Mouse (Mus musculus) erythroblast, embryonic 14.5 days (primary cell): ENCODE measurements around the gene Galnt17.

Experiments
- GATA1 ChIP-seq: IDR thresholded peaks from 2 replicates; pipeline ENCODE4 v1.6.1; 2012; ENCODE audit warnings: low read length, inconsistent platforms, mixed read lengths
- TAL1 ChIP-seq: IDR thresholded peaks from 3 replicates; pipeline ENCODE4 v1.6.1; 2012; ENCODE audit warnings: low read length, inconsistent platforms, mixed read lengths

- no peak for TF ChIP-seq TAL1
- TF ChIP-seq GATA1: no peak
Observed at GRCm38 (mm10) chr5:131321286-131321685, 13.0 kb upstream of the Galnt17 start.
